Mouse (Mus musculus) left cerebral cortex, adult 9 months (tissue): ENCODE results near the gene Kprp.
"Not testable (repeated sequence)": the region's sequence is repeated elsewhere in the genome, so short reads cannot be mapped to it uniquely, and the experiment has no call there.

Experiments
- DNase-seq, 2 experiments: peaks; one replicate each; pipeline ENCODE4 v3.0.0; 2022; ENCODE audit warnings: low spot score in 2 of 2

Kprp gene

GRCm38 (mm10) chr3:92827108-92827507 is at the start of gene Kprp:
Gene Kprp (minus strand): TSS chr3:92827247.
- DNase-seq: no peak

DNA sequence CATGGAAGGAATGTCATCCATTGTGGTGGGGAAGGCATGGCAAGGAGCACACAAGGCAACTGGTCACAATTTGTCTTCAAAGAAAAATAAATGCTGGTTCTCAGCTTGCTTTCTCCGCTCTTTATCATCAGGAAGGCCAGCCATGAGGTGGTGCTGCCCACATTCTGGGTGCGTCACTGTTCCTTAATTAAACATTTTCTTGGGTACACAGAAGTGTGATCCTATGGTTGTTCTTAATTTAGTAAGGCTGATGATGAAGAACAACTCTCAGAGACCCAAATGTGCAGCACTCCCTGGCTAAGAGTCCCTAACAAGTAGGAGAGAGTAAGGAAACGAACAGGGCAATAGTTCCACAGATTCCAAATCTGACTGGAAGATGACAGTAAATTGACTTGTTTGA is 47.1 kb upstream of the Kprp start:
- DNase-seq: peak in 1 of 2 experiments; percentile 8

- DNase-seq: no peak
Observed at GRCm38 (mm10) chr3:92870116-92870515, 43.1 kb upstream of the Kprp start, which contains the start of gene 2310050C09Rik. Gene 2310050C09Rik (minus strand): TSS chr3:92870216.

DNA sequence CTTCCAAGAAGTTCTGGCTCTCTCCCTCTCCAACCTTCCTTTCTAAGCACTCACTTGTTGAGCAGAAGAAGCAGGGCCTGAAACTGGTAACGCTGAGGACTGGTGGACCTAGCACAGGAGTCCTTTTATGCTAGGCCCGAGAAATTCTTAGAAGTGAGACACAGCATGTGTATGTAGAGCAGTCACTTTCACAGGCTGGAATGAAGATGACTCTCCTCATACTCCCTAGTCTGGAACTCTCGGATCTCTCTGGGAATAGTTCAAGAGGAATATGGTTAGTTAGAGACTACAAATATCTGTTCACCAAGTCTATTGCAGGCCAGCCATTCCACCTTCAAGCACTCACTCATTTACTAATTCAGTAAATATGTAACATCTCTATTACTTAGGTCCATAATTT is 24.1 kb upstream of the Kprp start, which contains the start of gene Lce1l:
Lce1l (minus strand) TSS at position 101 of the 400 bp plus-strand sequence.
- DNase-seq: no peak

DNA sequence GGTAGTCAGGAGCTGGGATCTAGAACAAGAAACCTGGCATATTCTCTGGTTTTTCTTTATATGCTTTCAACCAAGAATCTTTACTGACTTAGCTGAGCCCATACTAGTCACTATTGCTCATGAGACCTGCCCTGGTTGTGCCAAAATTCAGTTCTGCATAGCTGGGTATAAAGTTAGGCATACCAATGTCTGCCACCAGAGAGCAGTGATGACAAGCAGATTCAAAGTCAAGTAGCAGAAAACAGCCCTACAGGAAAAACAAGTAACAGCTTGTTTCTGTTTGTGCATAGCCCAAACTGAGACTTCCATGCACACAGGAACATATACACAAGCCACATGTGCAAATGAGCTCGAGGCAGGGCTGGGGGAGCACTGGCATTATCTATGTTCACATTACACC is 1.2 kb downstream of the Kprp start:
- no peak for DNase-seq

GRCm38 (mm10) chr3:92816036-92816435 is 11.0 kb downstream of the Kprp start:
- not testable (repeated sequence) for DNase-seq

DNA sequence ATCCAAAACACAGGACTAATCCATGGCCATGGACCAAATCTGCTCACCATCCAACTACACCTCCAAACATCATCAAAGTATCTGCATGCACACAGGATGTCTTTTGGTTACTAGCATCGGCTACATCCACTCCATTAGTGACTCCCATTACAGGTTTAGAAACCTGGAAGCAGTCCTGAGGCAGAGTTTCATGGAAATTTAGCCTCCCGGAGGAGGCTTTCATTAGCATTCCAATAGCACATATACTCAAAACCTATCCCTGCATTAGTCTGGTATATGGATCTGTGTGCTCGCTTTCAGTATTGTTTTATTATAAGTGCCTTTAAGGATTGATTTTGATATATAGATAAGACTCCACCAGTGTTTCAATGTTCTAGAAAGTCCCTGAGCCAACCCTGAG is 11.5 kb downstream of the Kprp start:
- DNase-seq: no peak

DNA sequence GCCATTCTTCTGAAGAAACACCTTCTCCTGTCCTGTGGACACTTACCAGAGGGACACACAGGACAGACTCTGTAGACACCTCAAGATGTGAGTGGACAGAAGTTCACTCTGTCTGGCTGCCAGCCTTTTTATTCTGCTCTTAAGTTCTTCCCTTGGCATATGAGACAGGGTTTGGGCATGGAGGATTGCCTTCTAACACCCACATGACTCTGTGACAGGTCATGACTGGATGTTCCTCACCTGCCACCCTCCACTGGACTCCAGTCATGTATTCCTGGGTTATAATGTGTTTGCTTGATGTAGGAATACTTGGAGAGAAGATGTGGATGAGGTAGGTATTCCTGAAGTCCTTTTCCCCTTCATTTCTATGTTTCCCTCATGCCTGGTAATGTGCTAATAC is 19.3 kb downstream of the Kprp start, which contains the start of gene Lce1k:
Lce1k (minus strand) TSS at position 101 of the 400 bp plus-strand sequence.
- DNase-seq: no peak

DNA sequence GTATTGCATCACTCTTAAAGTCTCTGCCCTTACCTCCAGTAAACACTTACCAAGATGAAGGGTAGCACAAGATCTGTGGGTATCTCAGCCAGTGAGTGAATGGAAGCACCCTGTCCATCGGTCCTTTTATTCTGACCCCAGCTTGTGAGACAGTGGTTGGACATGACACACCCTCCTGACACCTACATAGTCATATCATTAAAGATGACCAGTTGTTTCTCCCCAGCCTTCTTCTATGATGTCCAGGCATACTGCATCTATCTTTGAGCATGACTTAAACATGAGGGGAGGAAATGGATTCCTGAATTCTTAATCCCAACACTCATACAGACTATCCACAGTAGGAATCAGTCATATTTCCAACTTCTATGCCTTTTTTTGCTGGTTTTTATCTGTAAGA is 36.6 kb downstream of the Kprp start, which contains the start of gene Lce1j:
Lce1j (minus strand) TSS at position 101 of the 400 bp plus-strand sequence.
- DNase-seq: no peak

- no peak for DNase-seq
Observed at GRCm38 (mm10) chr3:92778799-92779198, 48.2 kb downstream of the Kprp start, which contains the start of gene Lce1i. Gene Lce1i (minus strand): TSS chr3:92778899.
